Mouse (Mus musculus) adrenal gland, postnatal 36 days (tissue): ENCODE data around the gene Sertad3. TPM values are rescaled to one million over a fixed set of nuclear protein-coding genes. Genes with fewer than 3 reads are reported as not detected.

Experiments used
- DNase-seq, 2 experiments: peaks; one replicate each; pipeline ENCODE4 v3.0.0; 2021; ENCODE audit warnings: mixed read lengths in 1 of 2
- long read RNA-seq, 2 experiments: library from polyadenylated mRNA; stranded (forward); transcript quantifications; one replicate each; pipeline ENCODE4 v2.0.0; 2021; ENCODE audit warnings: borderline sequencing depth in 2 of 2
- total RNA-seq, 2 experiments: library from RNA; stranded (reverse); gene quantifications; 2 replicates each; pipeline ENCODE4 v1.2.3; 2021

The Sertad3 gene
- 10 to 100 TPM; 15.9 to 16.3 TPM for total RNA-seq
- long read RNA-seq, experiment 1, transcript Sertad3-201 (2 exons, 1,329 nt) = major isoform, 27 of 31 reads
- long read RNA-seq, experiment 1, partial matches to known transcripts = 4 of 31 reads
- long read RNA-seq, experiment 1, other reads (novel, unspliced or antisense) = 0 of 31 reads
- long read RNA-seq, experiment 2, partial matches to known transcripts = 1 of 5 reads
- long read RNA-seq, experiment 2, other reads (novel, unspliced or antisense) = 0 of 5 reads

DNA sequence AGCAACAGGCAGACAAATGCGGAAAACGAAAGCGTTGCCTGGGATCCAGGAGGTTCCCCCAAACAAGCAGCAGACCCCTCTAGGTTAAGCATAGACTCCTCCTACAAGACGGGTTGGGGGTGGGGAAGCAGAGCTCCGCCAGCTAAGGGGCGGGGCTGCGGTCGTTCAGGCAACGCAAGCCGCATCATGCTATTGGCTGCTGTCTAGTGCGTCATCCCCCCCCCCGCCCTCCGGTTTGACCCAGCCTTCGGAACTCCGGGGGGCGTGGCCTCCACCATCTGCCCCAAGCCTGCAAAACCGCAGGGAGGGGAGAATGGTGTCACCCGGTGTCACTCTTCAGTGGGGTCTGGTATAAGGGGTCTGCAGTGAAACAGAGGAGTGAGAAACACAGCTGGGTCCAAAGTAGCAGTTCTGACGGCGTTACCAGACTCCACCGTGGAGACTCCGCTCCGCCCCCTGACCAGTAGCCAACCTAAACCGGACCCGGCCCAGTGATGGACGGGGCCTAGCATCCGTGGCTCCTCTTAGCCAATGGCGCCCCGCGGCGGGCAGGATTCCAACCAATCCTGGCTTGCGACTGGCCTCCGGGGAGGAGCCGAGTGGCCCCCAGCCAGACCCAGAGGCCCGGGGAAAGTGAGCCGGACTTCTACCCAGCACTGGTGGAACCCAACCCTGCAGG, at the start of gene Sertad3:
Sertad3 (plus strand) TSS at position 613 of the 679 bp plus-strand sequence.
- peak; percentile 100 for DNase-seq

DNA sequence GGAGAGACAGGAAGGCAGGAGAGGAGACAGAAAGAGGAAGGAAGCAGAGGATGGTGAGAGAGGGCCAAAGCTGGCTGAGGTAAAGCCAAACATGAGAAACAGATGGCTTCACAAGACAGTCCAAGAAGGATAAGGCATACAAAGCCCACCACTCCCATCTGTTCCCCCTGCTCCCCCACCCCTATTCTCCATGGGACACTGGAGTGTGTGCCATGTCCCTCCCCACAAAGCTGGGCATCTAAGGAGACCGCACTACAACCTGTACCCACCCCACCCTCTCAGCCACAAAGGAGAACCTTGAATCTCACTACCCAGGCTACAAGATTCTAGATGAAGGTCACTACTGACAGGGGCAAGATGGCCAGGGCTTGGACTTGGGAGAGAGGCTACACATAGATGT, 46.2 kb upstream of the Sertad3 start:
- no peak for DNase-seq

DNA sequence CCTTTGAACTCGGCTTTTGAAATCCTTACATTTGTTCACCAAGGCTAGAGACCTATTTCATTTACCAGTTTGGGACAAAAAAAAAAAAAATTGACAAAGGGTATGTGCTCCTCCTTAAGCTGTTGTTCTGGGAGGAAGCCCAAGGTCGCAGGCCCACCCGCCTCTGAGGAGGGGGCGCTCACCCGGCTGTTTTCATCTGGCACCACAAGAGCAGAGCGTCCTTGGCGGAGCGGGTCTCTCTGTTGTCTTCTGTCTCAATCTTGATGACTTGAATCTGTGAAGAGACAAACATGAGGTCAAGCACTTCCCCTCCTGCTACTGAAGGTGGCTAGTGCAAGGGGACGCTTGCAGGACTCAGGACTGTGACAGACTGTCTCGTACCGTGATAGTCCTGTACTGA, 45.6 kb upstream of the Sertad3 start:
- DNase-seq = no peak

DNA sequence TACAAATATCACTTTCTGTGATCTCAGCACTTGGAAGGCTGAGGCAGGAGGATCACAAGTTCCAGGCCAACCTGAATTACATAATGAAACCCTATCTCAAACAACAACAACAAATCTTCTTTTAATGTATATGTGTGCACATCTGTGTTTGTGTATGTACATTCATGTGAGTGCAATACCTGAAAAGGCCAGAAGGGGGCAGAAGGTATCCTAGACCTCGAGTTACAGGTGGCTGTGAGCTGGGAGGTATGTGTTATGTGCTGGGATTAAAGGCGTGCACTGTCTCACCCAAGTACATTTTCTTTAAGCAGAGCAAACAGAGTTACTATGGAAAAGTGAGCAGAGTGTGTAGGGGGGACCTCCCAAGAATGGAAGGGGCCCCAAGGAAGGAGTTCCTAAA, 44.4 kb upstream of the Sertad3 start:
- no peak for DNase-seq

DNA sequence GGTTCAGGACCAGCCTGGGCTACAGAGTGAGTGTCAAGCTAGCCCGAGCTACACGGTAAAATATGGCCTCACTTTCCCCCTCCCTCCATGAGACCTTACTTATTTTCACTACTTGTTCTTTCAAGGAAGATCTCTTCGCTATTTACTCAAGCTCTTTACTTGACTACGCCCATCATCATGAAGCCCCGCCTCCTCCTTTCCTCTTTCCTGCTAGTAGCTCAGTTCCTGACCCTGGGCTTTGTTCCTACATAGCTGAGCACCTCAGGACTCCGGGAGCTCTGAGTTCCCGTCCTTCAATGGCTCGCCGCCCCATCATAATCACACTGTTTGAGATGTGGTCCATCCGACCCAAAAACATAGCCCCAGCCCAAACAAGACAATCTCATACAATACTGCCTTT, 40.2 kb upstream of the Sertad3 start:
- DNase-seq = no peak

DNA sequence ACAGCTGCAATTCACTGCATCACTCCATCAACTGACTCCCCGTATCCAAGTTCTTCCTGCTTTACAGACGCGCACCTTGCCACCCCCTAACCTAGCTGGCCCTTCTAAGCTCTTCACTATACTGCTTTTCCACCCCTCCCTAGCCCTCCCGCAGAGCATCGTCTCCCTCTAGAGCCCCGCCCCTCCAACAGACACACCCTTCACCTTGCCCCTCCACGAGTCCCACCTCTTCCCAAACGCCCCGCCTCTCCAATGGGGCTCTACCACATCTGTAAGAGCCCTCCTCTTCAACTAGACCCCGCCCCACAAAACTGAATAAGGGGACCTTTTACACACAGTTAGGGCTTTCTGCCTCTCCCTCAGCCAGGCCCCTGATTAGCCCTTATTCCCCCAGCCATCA, 39.8 kb upstream of the Sertad3 start:
- no peak for DNase-seq

DNA sequence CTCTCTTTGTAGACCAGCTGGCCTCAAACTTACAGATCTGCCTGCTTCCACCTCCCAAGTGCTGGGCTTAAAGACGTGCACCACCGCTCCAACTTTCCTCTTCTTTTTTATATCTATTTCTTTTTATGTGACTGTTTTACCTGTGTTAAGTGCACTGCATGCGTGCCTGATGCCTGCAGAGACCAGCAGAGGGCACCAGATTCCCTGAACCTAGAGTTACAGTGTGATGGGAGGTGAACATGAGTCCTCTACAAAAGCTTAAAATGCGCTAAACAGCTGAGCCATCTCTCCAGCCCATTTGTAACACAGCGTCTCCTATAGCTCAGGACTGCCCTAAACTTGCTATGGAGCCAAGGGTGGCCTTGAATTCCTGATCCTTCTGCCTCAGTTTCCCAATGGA, 36.0 kb upstream of the Sertad3 start:
- DNase-seq = peak; percentile 36 to 57

DNA sequence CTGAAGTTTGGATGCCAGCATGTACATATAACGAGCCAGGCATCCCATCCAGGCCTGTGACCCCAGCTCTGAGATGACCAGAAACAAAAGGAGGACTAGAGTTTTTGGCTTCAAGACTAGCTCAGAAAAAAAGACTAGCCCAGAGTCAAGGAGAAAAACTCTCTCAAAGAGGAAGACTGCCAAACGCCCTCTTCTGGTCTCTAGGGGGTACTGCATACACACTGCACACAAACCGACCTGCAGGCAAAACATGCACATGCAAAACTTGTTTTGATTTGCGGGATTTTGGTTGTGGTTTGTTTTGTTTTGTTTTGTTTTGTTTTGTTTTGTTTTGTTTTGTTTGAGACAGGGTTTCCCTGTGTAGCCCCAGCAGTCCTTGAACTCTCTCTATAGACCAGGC, 33.6 kb upstream of the Sertad3 start:
- no peak for DNase-seq

DNA sequence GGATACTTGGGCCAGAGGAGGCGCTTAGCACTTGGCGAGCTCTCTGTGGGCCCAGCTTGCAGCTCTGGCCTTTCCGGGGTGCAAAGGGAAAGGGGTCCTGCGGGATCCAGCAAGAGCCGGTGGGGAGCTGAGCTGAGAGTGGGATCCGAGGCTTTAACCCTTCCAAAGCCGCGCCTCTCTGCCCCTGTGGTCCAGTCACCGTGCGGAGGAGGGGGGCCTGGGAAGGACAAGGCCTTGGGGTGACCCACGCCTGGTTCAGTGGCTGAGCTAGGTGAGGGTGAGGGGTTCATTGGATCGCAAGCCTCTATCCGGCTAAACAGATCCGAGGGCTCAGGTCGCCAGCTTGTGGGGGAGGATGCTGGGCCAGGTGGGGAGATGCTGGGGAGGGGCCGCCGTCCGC, 27.5 kb upstream of the Sertad3 start:
- no peak for DNase-seq

DNA sequence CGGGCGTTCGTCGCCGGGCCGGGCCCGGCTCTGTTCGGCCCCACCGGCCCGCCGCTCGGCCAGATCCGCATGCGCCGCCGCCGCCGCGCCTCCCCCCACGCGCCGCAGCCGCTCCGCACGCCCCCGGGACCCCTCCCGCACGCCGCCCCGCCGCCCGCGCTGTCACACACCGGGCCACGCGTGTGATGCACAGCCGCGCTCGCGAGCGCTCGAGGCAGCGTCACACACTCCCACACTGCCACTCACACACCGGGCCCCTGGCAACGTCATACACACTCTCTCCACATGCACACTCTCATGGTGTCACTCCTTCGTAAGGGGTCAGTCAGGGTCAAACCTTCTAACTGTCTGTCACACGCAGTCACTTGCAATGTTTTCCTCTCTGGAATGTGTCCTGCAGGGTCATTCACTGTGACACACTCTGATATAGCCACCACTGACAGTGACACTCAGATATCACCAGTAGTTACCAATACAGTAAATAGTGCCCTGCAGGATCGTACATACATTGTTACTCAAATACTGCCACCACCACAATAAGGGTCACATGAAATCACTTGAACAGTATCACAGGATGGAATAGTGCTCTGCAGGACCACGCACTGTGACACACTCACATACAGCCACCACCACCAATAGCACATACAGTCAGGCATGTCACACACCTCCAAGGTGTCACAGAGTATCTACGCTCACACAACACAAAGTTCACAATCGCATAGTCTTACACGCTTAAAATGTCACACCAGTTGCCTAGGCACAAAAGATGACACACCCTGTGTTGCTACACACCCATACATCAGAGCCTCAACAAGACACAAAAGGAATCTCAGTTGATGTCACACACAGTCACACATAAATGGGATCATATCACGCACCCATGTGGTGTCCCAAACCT, 26.8 kb upstream of the Sertad3 start:
- DNase-seq = peak in 1 of 2 experiments; percentile 27

DNA sequence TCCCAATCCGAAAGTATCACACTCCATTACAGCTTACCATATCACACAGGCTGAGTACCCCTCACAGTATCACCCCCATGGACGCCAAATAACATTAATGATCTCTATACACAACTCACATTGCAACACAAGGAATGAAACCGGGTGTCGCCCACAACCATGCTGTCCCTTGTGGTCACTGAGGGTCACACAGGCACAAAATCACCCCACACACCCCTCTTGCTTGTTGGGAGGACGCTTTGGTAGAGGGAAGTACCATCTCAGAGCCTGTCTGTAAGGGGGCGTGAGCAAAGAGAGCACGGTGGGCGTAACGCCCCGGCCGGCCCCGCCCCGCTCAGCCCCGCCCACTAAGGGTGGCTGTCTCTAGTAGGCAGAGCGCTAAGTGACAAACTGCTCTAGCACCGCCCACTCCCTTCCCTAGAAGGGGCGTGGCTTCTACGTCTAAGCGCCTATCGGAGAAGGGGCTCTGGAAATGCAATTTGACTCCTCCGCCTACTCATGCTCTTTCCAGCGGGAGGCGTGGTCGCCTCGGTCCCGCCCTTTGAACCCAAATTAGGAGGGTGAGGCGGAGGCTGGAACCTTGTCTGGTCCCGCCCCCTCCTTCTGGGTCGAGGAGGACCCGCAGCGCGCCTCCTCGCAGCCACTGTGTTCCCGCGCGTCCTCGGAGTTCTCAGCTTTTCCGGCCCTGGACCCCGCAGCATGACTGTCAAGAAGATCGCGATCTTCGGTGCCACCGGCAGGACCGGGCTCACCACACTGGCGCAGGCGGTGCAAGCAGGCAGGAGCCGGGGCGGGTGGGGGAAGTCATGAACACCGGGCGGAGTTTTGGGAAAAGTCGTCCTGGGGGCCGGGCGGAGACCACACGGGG, 25.9 kb upstream of the Sertad3 start, which contains the start of the genes Sptbn4 and Blvrb:
Sptbn4 (minus strand) TSS at position 268 of the 868 bp plus-strand sequence.
Blvrb (plus strand) TSS at position 560 of the 868 bp plus-strand sequence.
- DNase-seq = peak; percentile 98

DNA sequence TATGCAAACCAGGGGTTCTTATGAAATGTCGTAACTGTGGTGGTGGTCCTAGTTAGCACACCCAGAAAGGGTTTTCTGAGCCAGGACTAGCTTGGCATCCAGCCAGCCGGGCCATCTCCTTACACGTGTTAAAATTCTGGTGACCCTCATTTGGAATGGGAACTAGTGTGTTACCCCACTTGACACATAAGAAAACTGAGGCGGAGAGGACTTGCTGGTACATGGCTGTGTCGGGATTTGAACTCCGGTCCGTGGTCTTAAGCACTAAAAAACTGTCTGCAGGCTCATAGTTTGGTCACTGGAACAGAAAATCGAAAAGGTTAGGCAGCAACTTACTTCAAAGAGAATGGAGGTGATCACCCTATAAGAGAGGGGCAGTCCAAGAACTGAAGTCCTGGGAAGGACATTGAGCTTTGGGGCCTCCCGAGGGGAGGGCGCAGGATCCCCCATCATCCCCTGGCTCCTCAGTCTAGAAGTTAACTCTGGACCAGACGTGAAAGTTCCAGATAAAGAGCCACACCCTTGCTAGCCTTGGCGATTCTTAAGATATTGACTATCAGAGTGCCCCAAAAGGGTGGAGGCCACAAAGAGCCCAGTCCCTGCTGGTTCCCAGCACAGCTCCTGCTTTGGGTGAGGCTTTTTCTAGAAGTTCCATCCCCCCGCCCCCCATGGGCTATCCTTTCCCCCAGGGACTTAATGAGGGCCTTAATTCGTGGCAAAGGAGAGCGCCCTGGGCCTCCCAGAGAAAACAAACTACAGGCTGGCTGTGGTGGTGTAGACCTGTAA, 25.0 kb upstream of the Sertad3 start:
- DNase-seq = no peak

DNA sequence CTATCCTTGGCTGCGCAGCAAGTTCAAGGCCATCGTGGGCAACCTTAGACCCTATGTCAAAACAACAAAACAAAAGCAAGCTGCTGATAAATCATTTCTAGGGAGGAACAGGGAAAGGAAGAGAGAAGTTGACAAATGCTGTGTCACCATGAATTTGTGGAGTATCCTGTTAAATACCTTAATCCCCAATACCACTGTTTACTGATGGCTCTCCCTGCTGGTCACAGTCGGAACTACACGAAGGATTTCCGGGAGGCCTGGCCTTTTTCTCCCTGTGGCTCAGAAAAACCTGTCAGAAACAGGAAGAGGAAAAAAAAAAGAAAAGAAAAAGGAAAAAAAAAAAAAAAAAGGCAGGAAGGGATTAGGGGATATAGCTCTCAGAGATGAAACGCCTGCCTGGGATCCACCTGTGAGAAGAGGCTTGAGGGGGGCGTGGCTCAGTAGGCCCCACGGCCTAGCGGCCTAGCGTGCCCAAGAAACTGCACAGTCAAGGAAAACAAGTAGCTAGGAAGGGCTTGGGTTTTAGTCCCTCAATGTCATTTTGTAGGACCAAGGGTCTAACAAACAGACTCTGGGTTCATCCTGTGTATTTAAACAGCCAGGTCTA, 24.2 kb upstream of the Sertad3 start:
- DNase-seq = peak; percentile 67 to 80

DNA sequence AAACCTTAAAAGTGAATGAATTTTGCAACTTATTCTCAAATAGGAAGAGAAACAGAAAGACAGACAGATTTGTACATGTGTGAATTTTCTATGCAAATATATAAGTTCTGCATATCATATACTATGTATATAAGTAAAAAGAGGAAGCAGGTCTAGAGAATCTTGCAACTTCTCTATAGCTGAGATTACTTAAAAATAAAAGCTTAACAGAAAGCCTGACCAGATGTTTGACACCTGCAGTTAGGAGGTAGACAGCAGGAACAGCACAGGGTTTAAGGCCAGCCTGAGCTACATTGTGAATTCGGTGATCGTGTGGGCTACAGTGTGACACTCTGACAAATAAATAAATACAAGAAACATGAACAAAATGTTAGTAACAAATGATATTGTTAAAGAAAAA, 22.2 kb upstream of the Sertad3 start:
- no peak for DNase-seq

DNA sequence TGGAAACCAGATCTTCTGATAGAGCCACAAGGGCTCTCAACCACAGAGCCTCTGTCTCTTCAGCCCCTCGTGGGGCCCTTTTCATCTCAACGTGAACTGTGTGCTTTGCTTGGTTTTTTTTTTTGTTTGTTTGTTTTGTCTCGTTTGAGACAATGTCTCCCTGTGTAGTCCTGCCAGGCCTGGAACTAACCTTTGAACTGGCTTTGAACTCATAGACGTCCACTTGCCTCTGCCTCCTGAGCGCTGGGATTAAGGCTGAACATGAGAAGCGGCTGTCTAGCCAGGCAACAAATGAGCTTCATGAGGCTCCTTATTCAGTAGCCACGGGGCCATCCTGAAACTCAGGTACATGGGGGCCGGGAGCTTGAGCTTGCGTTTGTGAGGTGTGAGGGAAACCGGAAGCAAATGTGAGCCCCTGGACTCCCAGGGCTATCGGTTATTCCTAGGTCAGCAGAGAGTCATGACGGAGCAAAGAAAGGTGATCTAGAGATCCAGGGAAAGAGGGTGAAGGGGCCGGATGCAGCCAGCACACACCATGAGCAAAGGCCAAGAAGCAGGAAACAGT, 21.3 kb upstream of the Sertad3 start:
- no peak for DNase-seq

DNA sequence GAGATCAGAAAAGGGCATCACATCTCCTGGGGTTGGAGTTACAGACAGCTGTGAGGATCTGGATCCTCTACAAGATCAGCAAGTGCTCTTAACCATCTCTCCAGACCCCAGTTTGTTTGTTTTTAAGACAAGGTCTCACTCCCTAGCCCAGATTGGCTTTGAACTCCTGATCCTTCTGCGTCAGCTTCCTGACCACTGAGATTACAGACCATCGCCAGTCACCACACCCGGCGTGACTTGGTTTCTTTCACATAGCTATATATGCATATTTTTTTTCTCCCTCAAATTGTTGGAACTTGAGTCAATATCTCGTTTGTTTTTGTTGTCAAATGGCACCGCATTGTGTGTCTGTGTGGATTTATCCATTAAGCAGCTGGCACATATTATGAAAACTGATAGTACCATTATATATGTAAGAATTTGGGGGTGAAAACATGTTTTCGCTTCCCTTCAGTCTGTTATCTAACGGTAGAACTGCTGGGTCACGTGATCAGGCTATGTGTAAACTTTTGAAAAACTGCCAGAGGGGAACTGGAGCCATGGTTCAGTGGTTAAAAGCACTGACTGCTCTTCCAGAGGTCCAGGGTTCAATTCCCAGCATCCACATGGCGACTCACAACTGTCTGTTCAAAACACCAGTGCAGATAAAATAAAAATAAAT, 19.0 kb upstream of the Sertad3 start:
- DNase-seq = no peak

DNA sequence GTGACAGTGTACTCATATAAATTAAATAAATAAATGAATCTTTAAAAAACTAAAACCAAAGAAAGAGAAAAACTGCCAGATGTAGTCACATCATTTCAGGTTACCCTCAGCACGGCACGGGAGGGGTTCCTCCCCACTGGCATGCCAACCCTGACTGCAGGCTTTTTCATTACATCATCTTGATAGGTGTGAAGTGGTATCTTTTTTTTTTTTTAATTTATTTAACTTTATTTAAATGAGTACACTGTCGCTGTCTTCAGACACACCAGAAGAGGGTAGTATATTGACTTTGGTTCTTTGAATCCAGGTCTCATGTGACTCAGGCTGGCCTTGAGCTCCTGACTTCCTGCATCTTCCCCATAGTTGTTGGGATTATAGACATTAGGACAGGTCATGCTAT, 18.3 kb upstream of the Sertad3 start:
- DNase-seq = no peak

DNA sequence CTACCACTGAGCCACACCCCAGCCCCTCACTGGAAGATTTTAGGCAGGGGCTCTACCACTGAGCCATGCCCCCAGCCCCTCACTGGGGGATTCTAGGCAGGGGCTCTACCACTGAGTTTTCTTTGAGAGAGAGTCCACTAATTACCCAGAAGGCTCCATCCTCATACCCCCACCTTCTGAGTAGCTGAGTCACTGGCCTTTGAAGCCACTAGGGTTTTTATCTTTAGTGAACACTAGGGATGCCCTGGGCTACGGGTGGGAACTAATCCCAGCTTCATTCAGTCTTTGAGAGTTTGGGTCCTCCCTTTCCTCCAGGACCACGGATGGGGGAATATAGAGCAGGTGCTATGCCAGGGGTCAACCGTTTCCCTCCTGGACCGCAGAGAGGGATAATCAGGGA, 15.0 kb upstream of the Sertad3 start:
- DNase-seq = no peak

DNA sequence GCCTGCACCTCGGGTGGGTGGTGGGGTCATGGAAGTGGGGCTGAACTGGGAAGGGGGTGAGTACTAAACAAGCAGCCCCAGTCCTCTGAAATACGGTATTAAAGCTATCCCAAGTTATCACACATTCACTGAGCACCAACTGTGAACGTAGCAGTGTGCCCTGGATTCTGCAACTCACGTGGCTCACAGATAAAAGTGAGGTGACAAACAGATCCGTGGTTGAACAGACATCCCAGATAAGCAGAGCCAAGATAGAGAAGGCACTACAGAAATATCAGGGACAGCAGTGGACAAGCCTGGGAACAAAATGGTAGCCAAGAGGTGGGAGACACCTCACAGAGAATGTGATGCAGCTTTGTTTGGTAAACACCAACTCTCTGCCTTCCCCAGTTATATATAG, 13.9 kb upstream of the Sertad3 start:
- DNase-seq = no peak

DNA sequence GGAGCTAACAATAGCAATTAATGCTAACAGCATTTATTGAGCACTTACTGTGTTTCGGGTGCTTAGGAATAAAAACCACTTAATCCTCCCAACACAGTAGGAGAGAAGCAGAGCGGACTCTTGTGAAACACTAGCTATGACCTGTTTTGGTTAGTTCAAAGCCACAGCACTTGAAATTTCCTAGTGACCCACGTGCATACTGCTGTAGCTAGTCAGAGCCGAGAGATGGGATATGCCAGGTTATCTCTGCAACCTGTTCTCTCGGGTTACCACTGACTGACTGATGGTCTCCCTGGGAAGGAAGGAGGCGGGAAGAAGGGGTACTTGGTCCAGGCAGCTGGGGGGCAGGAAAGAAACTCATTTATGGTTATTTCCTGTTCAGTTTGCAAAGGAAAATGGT, 13.1 kb upstream of the Sertad3 start:
- no peak for DNase-seq
